Mouse (Mus musculus): ENCODE measurements around the gene Atxn1.

Gene Atxn1

DNA sequence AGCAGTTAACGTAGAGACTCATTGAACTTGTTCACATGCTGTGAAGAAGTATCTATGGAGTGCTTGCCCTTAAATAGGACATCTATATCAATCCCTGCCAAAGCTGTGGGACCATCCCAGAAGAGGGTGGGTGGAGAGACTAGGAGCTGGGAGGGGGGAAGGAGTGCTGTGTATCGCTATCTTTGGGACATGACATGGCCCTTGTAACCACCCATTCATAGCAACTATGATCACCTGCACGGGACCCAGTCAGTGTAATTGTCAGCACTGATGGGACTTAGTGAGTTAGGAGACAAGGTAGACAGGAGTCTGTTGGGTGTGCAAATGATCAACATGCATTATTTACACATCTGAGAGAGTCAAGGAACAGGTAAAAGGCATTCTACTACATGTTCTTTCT, 405.6 kb downstream of the Atxn1 start:
- no peak for DNase-seq

DNA sequence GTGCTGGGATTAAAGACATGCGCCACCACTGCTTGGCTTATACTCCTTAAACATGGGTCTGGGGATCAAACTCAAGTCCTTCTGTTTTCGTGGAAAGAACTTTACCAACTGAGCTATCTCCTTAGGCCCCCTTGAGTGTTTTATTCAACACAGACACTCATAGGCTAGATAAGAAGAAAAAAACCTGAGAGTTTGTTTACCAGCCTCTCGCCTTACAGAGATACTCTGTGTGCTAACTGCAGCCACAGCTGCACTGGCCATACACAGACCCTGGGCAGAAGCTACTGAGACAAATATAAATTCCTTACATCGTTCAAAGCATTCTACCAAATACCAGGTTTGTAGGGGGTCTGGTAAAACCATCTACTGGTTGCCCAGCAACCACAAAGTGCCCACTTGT, 406.4 kb downstream of the Atxn1 start:
- no peak for DNase-seq

- DNase-seq: peak; percentile 56 to 71
These were observed 411.1 kb downstream of the Atxn1 start for GRCm38 (mm10) chr13:45553674-45554073.

DNA sequence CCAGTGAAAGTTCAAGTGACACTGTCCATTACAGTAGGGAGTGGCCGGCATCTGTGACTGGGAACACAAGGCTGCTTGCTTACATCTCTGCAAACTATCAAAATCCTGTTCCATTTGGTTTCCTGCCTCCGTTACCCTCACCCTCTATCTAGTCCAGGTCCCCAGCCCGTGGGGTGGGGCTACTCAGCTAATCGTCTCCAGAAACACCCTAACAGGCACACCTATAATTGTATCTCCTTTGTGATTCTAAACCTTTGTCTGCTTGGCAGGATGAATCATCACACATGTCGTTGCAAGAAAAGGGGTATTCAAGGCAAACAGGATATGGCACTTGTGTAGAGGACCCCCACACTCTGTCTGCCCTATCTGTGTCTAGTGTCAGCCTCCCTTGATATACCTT, 417.3 kb downstream of the Atxn1 start:
- no peak for DNase-seq

GRCm38 (mm10) chr13:45546946-45547345, 417.9 kb downstream of the Atxn1 start:
- no peak for DNase-seq

DNA sequence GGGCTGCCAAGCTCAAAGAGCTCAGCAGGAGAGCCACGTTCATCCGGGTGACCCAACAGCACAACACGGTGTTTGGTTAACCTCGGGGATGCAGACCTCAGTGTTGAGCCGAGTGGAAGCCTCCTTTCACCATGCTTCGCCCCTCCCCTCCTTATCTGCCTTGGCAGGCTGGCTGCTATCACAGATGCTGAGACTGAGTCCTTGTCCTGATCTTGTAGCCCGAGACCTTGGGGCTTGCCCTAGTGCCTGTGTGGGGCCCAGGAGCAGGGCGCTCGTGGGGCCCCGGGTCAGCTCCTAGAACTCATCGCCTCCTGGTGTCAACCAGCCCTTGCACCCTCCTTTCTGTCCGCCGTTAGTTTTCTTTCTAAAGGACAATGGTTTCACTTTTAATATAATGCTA, 418.8 kb downstream of the Atxn1 start:
- DNase-seq: no peak

DNA sequence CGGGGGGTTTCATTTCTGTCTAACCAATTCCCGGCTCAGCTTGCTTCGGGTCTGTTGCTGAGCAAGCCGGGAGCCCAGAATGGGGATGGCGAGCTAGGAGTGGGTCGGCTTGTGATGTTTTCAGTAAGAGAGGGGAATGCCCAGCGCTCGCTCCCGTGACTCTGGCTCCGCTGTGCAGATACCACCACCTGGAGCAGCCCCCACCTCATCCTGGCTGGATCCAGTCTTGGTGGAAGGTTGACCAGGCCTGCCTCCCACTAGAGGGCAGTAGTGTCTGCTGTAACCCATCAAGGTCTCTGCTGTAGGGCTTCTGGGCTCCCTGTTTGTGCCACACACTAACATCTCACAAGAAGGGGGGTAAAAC, 425.6 kb downstream of the Atxn1 start:
- peak; percentile 86 to 91 for DNase-seq

GRCm38 (mm10) chr13:45538532-45539204, 426.1 kb downstream of the Atxn1 start:
- peak; percentile 83 to 89 for DNase-seq

GRCm38 (mm10) chr13:45538091-45538490, 426.7 kb downstream of the Atxn1 start:
- DNase-seq: no peak

- no peak for DNase-seq
These were observed 427.7 kb downstream of the Atxn1 start for GRCm38 (mm10) chr13:45537110-45537509.

- DNase-seq: no peak
These were observed 428.9 kb downstream of the Atxn1 start for GRCm38 (mm10) chr13:45535731-45536453.

GRCm38 (mm10) chr13:45530754-45531153, 434.1 kb downstream of the Atxn1 start:
- DNase-seq: peak in 1 of 2 experiments; percentile 37

GRCm38 (mm10) chr13:45528787-45529186, 436.0 kb downstream of the Atxn1 start:
- DNase-seq: no peak

- DNase-seq: no peak
These were observed 437.4 kb downstream of the Atxn1 start for GRCm38 (mm10) chr13:45527232-45527964.

- peak; percentile 59 to 75 for DNase-seq
These were observed 438.6 kb downstream of the Atxn1 start for GRCm38 (mm10) chr13:45526230-45526629.

- DNase-seq: no peak
These were observed 439.9 kb downstream of the Atxn1 start for GRCm38 (mm10) chr13:45524791-45525435.

GRCm38 (mm10) chr13:45524305-45524704, 440.5 kb downstream of the Atxn1 start:
- DNase-seq: peak in 1 of 2 experiments; percentile 55

GRCm38 (mm10) chr13:45516501-45517393, 448.1 kb downstream of the Atxn1 start:
- DNase-seq: peak; percentile 76 to 81

GRCm38 (mm10) chr13:45514832-45515422, 449.9 kb downstream of the Atxn1 start:
- DNase-seq: no peak

GRCm38 (mm10) chr13:45514115-45514514, 450.7 kb downstream of the Atxn1 start:
- no peak for DNase-seq
